Mouse (Mus musculus): ENCODE results near the gene Sarnp.

Sarnp gene

DNA sequence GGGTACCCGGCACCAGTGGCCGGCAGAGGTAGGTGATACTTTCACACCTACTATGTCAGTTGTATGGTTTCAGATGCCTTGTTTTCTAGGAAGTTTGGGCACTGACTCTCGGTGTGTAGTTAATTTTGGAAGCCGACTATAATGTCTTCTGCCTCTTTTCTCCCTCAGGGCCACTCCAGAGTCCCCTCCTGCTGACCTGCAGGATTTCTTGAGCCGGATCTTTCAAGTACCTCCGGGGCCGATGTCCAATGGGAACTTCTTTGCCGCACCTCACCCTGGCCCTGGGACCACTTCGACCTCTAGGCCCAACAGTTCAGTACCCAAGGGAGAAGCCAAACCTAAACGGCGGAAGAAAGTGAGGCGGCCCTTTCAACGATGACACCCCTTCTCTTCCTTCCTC lies at the start of gene Sarnp:
Gene Sarnp (plus strand): TSS at position 301 of the 400 bp plus-strand sequence.
- no peak for DNase-seq

DNA sequence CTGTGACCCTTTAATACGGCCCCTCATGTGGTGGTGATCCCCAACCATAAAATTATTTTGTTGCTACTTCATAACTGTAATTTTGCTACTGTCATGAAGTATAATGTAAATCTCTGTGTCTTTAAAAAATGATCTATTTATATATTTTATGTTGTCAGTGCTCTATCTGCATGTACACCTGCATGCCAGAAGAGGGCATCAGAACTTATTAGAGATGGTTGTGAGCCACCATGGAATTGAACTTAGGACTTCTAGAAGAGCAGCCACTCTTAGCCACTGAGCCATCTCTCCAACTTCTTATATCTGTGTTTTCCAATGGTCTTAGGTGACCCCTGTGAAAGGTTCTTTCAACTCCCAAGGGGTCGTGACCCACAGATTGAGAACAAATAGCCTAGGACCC lies 44.2 kb upstream of the Sarnp start:
- no peak for DNase-seq

DNA sequence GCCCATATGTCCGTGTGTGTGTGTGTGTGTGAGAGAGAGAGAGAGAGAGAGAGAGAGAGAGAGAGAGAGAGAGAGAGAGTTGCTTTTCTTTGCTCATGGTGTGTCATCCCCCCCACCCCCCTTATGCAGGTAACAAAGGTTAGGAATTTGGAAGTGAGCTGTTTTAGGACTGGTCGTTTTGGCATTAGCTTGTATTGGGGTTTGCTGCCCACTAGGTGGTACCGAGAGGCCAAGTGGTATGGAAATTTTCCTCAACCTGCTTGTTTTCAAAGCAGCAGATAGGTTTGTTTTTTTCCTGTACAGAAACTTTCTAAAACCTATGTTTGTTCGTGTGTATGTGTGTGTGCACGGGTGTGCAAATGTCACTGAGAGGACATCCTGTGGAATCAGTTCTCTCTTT lies 43.4 kb upstream of the Sarnp start:
- no peak for DNase-seq

DNA sequence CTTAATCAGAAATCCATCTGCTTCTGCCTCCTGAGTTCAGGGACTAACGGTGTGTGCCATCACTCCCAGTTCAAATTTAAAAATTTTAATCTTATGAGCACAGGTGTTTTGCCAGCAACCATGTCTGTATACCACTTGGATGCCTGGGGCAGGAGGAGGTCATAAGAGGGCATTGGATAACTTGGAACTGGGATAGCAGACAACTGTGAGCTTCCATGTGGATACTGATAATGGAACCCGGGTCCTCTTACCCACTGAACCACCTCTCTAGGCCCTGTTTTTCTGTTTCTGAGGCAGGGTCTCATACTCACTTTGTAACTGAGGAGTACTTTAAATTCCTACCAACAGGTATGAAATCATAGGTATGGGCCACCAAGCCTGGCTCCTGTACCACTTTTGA lies 38.7 kb upstream of the Sarnp start:
- DNase-seq, result no peak

DNA sequence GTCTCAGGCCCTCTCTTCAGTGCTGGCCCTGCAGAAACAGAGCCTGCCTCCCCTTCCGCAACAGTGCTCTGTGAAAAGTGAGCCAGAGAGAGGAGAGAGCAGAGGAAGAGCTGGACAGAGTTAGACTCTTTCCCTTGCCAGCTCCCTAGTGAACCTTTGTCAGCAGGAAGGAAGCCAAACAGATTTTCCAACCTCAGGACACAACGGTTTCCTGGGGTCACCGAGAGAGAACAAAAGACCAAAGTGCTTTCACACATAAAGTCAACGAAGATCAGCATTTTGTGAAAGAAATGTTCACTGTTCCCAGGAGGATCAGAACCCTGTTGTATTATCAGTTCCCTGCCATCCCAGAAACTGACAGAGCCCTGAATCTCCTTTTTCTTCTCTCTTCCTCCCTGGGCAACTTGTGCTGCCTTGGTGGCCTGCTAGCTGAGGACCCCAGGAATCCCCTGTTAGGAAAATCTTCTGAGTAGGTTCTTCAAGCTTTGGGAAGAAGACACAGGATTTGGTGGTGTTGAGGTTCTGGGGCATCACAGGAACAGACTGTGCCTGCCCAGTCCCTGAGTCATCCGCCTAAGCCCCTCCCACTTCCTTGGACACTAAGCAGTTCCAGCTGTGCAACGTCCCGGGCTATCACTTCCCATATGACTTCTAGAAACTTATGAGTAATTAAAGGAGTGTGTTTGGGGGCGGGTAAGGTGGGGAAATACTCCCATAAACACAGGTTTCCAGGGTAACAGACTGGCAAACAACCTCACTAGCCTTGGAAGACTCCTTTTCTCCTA lies 37.9 kb upstream of the Sarnp start:
- DNase-seq, result peak; percentile 29

DNA sequence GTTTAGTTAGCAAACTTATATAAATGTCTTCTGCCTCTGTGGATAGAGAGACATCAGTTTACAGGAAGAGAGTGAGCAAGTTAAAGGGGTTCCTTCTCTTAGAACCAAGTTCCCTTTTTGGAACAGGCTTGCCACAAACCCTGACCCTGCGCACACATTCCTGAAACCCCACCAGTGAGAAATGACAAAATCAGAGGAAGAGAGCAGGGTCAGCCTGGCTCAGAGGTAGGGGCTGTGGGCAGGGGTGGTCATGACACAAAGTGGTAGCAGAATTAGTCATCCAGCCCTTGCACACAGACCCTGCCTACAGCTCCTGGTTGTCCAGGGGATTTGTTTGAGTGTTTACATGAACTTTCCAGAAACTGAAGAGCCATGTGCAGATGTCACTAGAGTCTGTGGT lies 36.9 kb upstream of the Sarnp start:
- no peak for DNase-seq

DNA sequence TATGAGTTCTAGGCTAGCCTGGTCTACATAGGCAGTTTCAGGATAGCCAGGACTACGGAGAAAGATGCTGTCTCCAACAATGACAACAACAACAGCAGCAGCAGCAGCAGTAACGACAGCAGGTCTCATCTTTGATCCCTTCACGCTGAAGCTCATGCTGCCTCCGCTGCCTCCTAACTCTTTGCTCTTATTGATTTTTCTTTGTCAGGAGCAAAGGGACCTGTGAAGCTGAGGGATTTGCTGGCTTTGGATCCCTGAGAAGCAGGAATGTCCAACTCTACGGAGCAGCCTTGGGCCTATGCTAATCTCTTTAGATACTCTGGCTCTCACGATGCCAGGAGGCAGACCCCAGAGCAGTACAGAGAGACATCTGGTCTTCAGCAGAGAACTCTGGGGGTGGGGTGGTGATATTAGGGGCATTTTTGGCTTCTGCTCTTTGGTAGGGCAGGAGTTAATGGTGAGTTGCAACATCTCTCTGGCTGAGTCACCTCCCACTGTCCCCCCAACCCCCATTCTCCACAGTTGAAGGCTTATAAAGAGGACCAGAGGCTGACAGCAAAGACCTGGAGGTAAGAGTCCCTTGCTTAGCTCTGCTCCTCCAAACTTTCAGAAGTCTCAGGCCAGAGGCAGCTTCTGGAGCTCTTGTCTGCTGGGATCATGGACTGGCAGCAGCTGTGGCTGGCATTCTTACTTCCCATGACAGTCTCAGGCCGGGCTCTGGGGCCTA lies 26.6 kb upstream of the Sarnp start, which contains the start of gene Mmp19:
Gene Mmp19 (plus strand): TSS at position 513 of the 727 bp plus-strand sequence.
- DNase-seq, result no peak

DNA sequence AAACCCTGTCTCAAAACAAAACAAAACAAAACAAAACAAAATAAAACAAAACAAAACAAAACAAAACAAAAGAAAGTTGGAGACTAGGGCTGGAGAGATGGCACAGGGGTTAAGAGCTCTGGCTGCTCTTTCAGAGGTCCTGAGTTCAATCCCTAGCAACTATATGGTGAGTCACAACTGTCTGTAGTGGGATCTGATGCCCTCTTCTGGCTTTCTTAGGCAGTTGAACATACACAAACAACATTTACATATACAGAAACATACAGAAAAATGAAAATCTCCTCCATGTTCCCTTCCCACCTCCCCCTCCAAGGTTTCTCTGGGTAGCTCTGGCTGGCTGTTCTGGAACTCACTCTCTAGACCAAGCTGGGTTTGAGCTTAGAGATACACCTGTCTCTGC lies 25.1 kb upstream of the Sarnp start:
- no peak for DNase-seq

DNA sequence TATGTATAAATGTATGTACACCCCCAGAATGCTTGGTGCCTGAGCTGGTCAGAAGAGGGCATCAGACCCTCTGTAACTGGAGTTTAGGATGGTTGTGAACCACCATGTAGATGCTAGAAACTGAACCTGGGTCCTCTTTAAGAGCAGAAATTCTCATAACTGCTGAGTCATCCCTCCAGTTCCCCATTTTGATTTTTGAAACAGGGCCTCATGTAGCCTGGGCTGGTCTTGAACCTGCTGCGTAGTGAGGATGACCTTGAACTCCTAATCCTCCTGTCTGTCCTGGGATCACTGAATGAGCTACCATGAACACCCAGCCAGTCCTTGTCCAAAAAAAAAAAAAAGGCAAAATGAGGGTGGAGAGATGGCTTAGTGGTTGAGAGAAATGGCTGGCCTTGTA lies 23.9 kb upstream of the Sarnp start:
- DNase-seq, result no peak

DNA sequence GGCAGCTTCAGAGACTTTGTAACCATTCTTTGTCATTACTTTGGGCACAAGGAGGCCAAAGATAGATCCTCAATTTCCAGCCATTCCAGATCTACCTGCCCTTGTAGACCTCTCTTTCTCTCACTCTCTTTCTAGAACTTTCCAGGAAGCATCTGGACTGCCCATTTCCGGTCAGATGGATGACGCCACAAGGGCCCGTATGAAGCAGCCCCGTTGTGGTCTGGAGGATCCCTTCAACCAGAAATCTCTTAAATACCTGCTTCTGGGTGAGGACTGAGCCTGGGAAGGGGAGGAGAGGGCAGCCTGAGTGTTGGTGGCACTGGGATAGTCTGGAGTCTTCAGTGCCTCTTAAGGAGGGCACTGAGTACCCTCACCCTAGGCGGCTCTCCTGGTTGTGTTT lies 22.7 kb upstream of the Sarnp start:
- no peak for DNase-seq

DNA sequence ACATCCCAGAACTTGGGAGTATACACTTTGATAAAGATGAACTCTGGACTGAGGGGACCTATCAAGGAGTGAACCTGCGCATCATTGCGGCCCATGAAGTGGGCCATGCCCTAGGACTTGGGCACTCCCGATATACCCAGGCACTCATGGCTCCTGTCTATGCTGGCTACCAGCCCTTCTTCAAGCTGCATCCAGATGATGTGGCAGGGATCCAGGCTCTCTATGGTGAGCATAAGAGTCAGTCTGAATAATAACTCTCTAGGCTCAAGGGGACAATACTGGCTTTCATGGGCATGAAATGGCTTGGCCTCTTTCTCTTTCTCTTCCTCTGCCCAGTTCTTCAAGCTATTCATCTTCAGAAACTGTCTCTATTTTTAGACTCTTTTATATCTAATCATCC lies 21.6 kb upstream of the Sarnp start:
- no peak for DNase-seq

DNA sequence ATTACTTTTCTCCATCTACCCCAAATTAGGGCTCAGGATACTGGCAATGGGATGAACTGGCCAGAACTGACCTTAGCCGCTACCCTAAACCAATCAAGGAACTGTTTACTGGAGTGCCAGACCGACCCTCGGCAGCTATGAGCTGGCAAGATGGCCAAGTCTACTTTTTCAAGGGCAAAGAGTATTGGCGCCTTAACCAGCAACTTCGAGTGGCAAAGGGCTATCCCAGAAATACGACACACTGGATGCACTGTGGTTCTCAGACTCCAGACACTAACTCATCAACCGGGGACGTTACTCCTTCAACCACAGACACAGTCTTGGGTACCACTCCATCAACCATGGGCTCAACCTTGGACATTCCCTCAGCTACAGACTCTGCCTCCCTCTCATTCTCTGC lies 18.5 kb upstream of the Sarnp start:
- no peak for DNase-seq

DNA sequence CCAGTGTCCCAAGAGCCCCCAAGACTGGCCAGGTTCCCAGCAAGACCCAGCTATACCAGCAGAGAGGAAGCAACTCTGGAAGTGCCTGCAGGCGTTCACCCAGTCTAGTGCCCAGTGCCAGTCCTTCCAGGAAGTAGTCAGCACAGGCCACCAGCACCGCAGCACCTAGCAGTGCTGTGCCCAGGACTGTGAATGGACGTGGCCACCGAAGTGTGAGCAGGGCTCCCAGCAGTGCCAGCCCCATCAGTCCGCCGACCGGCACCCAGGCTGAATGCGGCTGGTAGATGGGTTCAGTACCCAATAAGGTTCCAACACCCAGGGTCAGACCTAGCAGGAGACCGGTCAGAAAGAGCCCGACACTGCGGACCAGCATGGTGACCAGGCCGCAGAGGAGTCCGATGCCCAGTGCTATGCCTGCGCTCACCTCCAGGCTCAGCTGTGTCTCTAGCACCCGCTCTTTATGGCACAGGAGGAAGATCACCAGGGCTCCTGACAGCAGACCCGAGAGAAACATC lies 15.1 kb upstream of the Sarnp start:
- DNase-seq, result no peak

DNA sequence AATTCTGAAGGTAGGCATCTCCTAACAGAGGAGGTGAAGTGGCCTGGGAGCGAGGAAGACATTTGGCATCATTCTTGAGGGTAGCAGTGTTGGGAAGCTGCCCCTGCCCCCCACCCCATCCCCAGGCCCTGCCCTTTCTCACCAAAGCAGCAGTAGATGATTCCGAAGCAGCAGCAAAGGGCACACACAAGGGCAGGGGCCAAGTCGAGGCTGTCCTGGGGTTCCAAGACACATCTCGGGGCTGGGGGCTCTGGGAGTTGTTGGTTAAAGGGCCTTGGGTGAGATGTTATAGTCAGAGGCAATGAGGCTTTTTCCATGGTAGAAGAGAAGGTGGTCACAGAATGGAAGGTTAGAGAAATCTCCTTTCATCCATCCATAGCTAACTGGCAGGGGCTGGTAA lies 14.2 kb upstream of the Sarnp start:
- DNase-seq, result no peak

DNA sequence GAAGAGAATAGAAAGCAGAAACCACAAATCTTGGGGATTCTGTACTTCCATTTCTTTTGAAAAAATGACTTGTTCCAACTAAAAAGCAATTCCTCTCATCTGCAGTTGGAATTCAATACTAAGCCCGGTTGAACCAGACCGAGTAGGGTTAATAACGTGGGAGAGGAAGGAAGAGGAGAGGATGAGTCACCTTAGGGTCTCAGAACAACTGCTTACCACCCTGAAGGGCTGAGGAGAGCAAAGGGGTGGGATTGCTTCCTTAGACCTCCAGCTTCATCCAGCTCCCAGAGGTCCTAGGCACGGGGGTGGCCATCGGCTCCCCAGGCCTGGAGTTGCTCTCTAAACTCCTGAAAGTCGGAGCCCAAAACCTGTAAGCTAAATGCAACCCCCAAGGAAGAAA lies 13.8 kb upstream of the Sarnp start:
- no peak for DNase-seq

DNA sequence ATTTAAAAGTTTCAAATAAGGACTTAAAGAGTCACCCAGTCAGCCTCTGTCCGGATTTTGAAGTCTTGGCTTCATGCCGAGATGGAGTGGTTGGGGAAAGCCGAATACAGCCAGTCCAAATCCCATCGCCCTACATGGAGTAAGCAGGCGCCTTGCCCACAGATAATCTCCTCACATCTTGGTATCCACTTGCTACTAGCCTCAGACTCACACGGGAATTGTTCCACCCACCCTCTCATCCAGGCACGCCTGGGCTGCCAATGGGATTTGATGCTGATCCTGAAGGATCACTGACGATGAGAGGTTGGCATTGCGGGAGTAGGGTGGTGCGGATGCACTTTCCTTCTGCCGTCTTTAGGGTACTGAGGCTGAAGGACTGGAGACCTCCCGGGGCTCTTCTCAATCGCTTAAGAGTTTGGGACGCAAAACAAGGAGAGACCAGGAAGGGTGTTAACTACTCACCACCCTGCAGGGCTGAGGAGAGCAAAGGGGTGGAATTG lies 13.3 kb upstream of the Sarnp start, which contains the start of gene Dnajc14:
Gene Dnajc14 (plus strand): TSS at position 292 of the 500 bp plus-strand sequence.
- DNase-seq, result no peak

DNA sequence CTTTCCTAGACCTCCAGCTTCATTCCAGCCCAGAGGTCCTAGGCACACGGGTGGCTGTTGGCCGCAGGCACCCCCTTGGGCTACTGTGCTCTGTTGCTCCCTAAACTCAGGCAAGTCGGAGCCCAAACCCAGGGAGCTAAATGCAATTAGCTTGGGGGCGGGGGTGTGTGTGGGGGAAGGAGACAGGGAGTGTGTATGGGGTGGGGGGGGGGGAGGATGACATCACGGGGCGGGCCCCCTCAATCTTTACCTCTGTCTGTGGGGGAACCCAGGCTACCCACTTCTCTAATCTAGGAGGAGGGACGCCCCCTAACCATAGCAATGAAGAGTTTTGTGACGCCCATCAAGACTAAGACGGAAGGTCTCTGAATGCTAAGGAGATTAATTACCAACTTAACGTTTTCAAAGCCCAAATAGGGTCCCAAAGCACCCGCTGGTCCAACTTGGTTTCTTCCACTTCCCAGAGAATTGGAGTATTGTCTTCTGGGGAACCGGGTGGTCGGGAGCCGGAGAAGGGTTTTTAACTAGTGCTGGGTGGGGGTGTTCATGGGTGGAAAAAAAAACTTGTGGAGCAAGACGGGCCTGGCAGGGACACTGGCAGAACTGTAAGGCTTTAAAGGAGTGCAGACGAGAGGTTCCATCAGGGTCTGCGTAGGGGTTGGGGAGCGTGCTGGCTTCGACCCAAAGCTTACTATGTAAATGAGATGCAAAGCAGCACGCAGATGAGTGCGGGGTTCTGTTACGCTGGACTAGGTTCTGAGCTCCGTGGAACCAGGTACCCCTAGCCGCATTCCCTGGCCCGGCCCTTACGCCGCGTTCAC lies 12.7 kb upstream of the Sarnp start, which contains the start of gene Tmem198b:
Gene Tmem198b (minus strand): TSS at position 100 of the 821 bp plus-strand sequence.
- peak; percentile 65 for DNase-seq

DNA sequence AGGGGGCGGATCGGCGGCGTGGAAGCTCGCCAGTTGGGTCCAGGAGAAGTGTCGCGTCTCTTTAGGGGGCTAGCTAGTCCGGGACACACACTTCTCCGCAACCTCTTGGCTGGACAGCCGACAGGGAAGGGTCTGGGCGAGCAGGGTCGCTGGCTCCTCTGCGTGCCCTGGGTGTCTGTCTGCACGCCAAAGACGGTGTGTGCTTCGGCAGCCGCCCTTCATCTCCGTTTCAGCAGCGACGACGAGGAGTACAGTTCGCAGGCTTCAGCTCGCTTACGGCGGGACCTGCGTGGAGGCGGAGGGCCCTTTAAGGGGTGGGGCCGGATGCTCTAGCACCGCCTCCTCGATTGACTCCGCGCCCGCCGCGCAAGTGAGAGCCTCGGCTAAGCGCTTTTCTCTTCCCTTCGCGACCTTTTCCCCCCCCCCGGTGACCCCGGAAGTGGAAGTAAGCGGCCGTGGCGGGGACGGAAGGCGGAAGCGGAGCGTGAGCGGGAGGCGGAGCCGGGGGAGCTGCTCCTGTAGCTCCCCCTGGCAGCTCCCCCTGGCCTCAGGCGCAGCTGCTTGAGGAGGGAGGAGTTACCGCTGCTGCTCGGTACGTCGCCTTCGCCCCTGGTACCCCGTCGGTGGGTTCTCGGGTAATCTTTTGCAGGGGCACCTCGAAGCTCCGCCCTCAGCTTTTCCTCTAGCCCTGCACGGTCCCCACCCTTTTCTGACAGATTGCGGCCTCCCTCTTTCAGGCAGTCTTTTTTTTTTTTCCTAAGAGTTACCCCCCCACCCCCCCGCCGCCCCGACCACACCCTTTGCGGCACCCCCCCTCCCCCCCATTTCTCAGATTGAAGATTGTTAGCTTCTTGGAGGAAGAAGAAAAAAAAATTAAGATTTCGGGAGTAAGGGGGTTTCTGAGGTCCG lies 11.8 kb upstream of the Sarnp start:
- peak; percentile 98 for DNase-seq

DNA sequence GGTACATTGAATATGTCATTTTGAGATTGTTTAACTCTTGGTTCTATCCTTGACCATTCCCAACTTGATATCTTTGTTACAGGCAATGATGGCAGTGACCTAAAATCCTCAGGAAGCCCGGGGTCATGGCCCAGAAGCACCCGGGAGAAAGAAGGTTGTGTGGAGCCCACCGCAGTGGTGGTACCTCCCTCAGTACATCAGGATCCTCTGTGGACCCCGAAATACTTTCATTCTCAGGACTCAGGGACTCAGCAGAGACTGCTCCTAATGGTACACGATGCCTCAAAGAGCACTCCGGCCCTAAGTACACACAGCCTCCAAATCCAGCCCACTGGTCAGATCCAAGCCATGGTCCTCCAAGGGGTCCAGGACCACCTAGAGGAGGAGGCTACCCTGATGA lies 11.0 kb upstream of the Sarnp start:
- DNase-seq, result peak; percentile 35

DNA sequence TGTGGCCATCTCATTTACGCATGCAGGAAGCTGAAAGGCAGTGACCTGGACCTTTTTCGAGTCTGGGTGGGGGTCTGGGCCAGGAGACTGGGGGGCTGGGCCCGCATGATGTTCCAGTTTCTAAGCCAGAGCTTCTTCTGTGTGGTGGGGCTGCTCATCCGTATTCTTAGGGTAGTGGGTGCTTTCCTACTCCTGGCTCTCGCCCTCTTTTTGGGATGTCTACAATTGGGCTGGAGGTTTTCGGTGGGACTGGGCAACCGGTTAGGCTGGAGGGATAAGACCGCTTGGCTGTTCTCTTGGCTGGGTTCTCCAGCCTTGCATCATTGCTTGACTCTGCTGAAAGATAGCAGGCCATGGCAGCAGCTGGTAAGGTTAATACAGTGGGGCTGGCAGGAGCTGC lies 10.1 kb upstream of the Sarnp start:
- no peak for DNase-seq

DNA sequence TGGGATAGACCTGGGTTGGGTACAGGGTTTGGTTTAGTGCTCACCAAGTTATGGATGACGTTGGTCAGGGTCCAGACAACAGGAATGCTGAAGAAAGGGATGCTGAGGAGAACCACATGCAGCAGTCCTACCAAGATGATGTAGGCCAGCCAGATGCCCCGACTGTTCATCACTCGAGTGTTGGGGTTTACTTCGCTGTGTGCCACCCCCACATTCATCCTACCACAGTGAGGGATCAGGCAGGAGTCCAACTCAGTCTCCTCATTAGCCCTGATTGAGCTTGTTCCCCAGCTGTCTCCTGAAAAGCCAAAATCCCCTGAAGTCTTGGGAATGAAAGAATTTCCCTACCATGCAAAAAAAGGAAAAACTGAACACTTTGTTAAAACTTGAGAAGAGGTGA lies 3.1 kb downstream of the Sarnp start:
- no peak for DNase-seq

All from thymus, postnatal 14 days (tissue).